Mouse (Mus musculus) forebrain, embryonic 12.5 days (tissue): ENCODE data around the gene Tsc2. TPM values are rescaled to one million over a fixed set of nuclear protein-coding genes. Genes with fewer than 3 reads are reported as not detected.

Experiments
- ATAC-seq: fragments of 200-750 bp; cut with Nextera tagmentation; 2 replicates; pipeline ENCODE4 v1.8.0; 2017; ENCODE audit warnings: moderate TSS enrichment; ENCODE audit not compliant: low FRiP score
- H3K27ac ChIP-seq: fragments of 300-500 bp; sonication (generic); 2 replicates; pipeline ENCODE4 v1.5.1; 2016; ENCODE audit warnings: mild to moderate bottlenecking
- H3K27me3 ChIP-seq: fragments of 300-500 bp; sonication (generic); 2 replicates; pipeline ENCODE4 v1.6.1; 2016; ENCODE audit warnings: mild to moderate bottlenecking
- H3K36me3 ChIP-seq: fragments of 300-500 bp; sonication (generic); replicated peaks from 2 replicates; pipeline ENCODE4 v1.6.1; 2016; ENCODE audit warnings: mild to moderate bottlenecking
- H3K4me1 ChIP-seq: fragments of 300-500 bp; sonication (generic); 2 replicates; pipeline ENCODE4 v1.6.1; 2016
- H3K4me2 ChIP-seq: fragments of 300-500 bp; sonication (generic); 2 replicates; pipeline ENCODE4 v1.6.1; 2016; ENCODE audit warnings: mild to moderate bottlenecking, moderate library complexity
- H3K4me3 ChIP-seq: fragments of 300-500 bp; sonication (generic); replicated peaks from 2 replicates; pipeline ENCODE4 v1.5.1; 2016; ENCODE audit warnings: mild to moderate bottlenecking
- H3K9ac ChIP-seq: fragments of 300-500 bp; sonication (generic); 2 replicates; pipeline ENCODE4 v1.6.1; 2016; ENCODE audit warnings: mild to moderate bottlenecking
- H3K9me3 ChIP-seq: fragments of 300-500 bp; sonication (generic); 2 replicates; pipeline ENCODE4 v1.6.1; 2016
- WGBS: fragments of 180-500 bp; shearing (Covaris S2); methylation state at CpG from one replicate; pipeline ENCODE4 v1.1.7; 2016; 5-methylcytosine and 5-hydroxymethylcytosine counted together
- polyA plus RNA-seq: library from polyadenylated mRNA; unstranded; fragments of >200 nt; fragmentation: Nextera tagmentation; extraction: Ambion mirVana; gene quantifications from 2 replicates; pipeline ENCODE4 v1.2.1, GENCODE M21; 2016

Gene Tsc2
- polyA plus RNA-seq, 1 experiment from 2014 or later, result 78.4 TPM

DNA sequence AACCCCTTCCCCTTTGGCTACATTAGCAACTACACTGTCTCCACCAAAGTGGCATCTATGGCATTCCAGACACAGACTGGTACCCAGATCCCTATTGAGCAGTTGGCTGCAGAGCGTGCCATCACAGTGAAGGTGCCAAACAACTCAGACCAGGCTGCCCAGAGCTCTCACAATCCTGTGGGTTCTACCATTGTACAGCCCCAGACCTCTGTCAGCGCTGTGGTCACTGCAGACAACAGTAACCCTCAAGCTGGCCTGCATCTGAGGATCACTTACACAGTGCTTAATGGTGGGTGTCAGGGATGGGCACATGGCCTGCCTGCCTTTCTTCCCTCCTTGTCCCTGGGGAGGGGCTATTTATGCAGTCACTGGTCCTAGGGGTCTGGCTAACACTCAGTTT, 52.1 kb downstream of the Tsc2 start:
- 95% methylated on average over 2 of the region's 2 CpGs for WGBS
- Histone ChIP-seq H3K4me1 (no peaks in the 10 kb centered on the region), H3K9me3 (no peaks in the 10 kb centered on the region), H3K4me3 (no peak overlapping the region), H3K27me3 (no peaks in the 10 kb centered on the region), H3K36me3 (peaks cover 69% of the 10 kb centered on the region), H3K27ac (no peak overlapping the region), H3K9ac (no peak overlapping the region), H3K4me2 (no peak overlapping the region)
- ATAC-seq, result no peak

DNA sequence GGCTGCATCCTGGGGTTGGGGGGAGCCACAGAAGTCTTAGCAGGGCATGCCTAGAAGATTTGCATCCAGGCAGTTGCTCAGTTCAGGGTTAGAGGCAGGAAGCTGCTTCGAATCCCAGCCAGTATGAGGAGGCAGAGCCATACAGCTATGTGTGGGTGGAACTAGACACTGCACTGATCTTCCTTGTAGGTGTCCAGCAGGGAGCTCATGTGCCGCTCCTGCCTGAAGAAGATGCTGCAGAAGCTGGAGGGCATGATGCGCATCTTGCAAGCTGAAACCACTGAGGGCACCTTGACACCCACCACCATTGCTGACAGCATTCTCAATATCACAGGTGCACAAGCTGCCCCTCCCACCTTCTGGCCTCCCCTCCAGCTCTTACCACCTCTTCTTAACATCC, 52.9 kb downstream of the Tsc2 start:
- H3K9ac ChIP-seq, result no peak overlapping the region
- H3K4me3 ChIP-seq, result no peak overlapping the region
- H3K4me1 ChIP-seq, result no peaks in the 10 kb centered on the region
- H3K4me2 ChIP-seq, result no peak overlapping the region
- no peaks in the 10 kb centered on the region for H3K27me3 ChIP-seq
- no peaks in the 10 kb centered on the region for H3K9me3 ChIP-seq
- WGBS, result 96% methylated on average over 3 of the region's 3 CpGs
- peaks cover 72% of the 10 kb centered on the region for H3K36me3 ChIP-seq
- no peak for ATAC-seq
- no peak overlapping the region for H3K27ac ChIP-seq

DNA sequence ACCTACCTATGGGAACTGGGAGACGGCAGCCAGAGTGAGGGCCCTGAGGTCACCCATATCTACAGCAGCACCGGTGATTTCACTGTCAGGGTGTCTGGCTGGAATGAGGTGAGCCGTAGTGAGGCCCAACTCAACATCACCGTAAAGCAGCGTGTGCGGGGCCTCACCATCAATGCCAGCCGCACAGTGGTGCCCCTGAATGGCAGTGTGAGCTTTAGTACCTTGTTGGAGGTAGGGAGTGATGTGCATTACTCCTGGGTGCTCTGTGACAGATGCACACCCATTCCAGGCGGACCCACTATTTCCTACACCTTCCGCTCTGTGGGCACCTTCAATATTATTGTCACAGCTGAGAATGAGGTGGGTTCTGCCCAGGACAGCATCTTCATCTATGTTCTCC, 58.6 kb downstream of the Tsc2 start:
- no peak for ATAC-seq
- H3K9me3 ChIP-seq, result no peaks in the 10 kb centered on the region
- 93% methylated on average over 9 of the region's 9 CpGs for WGBS
- H3K27ac ChIP-seq, result no peak overlapping the region
- H3K36me3 ChIP-seq, result peaks cover 84% of the 10 kb centered on the region
- no peak overlapping the region for H3K4me3 ChIP-seq
- no peak overlapping the region for H3K9ac ChIP-seq
- H3K27me3 ChIP-seq, result no peaks in the 10 kb centered on the region
- H3K4me1 ChIP-seq, result no peaks in the 10 kb centered on the region
- no peak overlapping the region for H3K4me2 ChIP-seq

GRCm38 (mm10) chr17:24572651-24573245, 59.7 kb downstream of the Tsc2 start:
- H3K9ac ChIP-seq, result no peak overlapping the region
- H3K4me1 ChIP-seq, result no peaks in the 10 kb centered on the region
- H3K27me3 ChIP-seq, result no peaks in the 10 kb centered on the region
- H3K36me3 ChIP-seq, result peaks cover 83% of the 10 kb centered on the region
- H3K4me3 ChIP-seq, result no peak overlapping the region
- ATAC-seq, result no peak
- no peak overlapping the region for H3K4me2 ChIP-seq
- no peak overlapping the region for H3K27ac ChIP-seq
- H3K9me3 ChIP-seq, result no peaks in the 10 kb centered on the region
- 95% methylated on average over 12 of the region's 12 CpGs for WGBS

GRCm38 (mm10) chr17:24569837-24570236, 62.6 kb downstream of the Tsc2 start:
- Histone ChIP-seq H3K27ac (no peak overlapping the region), H3K4me2 (no peak overlapping the region), H3K9me3 (no peaks in the 10 kb centered on the region), H3K9ac (no peak overlapping the region), H3K36me3 (peaks cover 81% of the 10 kb centered on the region), H3K4me1 (no peaks in the 10 kb centered on the region), H3K27me3 (no peaks in the 10 kb centered on the region), H3K4me3 (no peak overlapping the region)
- no peak for ATAC-seq
- WGBS, result 90% methylated on average over 4 of the region's 4 CpGs

GRCm38 (mm10) chr17:24567034-24567779, 65.2 kb downstream of the Tsc2 start:
- no peaks in the 10 kb centered on the region for H3K9me3 ChIP-seq
- H3K36me3 ChIP-seq, result peaks cover 58% of the 10 kb centered on the region
- no peaks in the 10 kb centered on the region for H3K4me1 ChIP-seq
- ATAC-seq, result no peak
- H3K4me3 ChIP-seq, result no peak overlapping the region
- no peak overlapping the region for H3K27ac ChIP-seq
- H3K9ac ChIP-seq, result no peak overlapping the region
- no peaks in the 10 kb centered on the region for H3K27me3 ChIP-seq
- WGBS, result 86% methylated on average over 8 of the region's 8 CpGs
- H3K4me2 ChIP-seq, result no peak overlapping the region

DNA sequence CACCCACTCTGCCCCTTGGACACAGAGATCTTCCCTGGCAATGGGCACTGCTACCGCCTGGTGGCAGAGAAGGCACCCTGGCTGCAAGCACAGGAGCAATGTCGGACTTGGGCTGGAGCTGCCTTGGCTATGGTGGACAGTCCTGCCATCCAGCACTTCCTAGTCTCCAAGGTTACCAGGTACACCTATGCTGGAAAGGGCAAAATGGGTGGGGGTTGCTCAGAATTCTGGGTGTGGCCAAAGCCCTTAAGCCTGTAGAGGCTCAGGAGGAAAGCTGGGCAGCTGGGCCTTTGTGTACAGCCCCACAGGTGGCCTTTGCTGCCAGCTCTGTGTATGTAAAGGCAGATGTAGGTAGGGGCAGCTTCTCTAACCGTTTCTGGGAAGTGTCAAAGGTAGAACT, 66.6 kb downstream of the Tsc2 start:
- WGBS, result 64% methylated on average over 3 of the region's 3 CpGs
- H3K9me3 ChIP-seq, result no peaks in the 10 kb centered on the region
- ATAC-seq, result no peak

DNA sequence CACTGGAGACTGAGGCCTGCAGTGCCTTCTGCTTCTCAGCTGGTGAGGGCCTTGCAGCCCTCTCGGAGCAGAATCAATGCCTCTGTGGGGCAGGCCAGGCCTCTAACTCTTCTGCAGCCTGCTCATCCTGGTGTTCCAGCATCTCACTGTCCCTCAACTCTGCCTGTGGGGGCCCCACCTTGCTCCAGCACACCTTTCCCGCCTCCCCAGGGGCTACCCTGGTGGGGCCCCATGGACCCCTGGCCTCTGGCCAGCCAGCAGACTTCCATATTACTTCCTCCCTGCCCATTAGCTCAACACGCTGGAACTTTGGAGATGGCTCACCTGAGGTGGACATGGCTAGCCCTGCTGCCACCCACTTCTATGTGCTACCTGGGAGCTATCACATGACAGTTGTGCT, 67.3 kb downstream of the Tsc2 start:
- no peaks in the 10 kb centered on the region for H3K9me3 ChIP-seq
- H3K36me3 ChIP-seq, result peaks cover 37% of the 10 kb centered on the region
- H3K4me1 ChIP-seq, result no peaks in the 10 kb centered on the region
- 85% methylated on average over 3 of the region's 3 CpGs for WGBS
- no peaks in the 10 kb centered on the region for H3K27me3 ChIP-seq
- no peak overlapping the region for H3K27ac ChIP-seq
- H3K4me2 ChIP-seq, result no peak overlapping the region
- no peak for ATAC-seq
- H3K9ac ChIP-seq, result no peak overlapping the region
- no peak overlapping the region for H3K4me3 ChIP-seq

More for the DNA sequence above, 66.6 kb downstream of the Tsc2 start:
- Histone ChIP-seq H3K27me3 (no peaks in the 10 kb centered on the region), H3K9ac (no peak overlapping the region), H3K4me2 (no peak overlapping the region), H3K4me1 (no peaks in the 10 kb centered on the region), H3K36me3 (peaks cover 44% of the 10 kb centered on the region), H3K4me3 (no peak overlapping the region), H3K27ac (no peak overlapping the region)

- Histone ChIP-seq H3K4me1 (peaks cover 2% of the 10 kb centered on the region), H3K27ac (no peak overlapping the region), H3K27me3 (no peaks in the 10 kb centered on the region), H3K9me3 (no peaks in the 10 kb centered on the region), H3K9ac (no peak overlapping the region), H3K4me3 (no peak overlapping the region), H3K36me3 (peaks cover 30% of the 10 kb centered on the region), H3K4me2 (no peak overlapping the region)
- no peak for ATAC-seq
- WGBS, result 94% methylated on average over 4 of the region's 4 CpGs
Observed at GRCm38 (mm10) chr17:24564422-24564821, 68.0 kb downstream of the Tsc2 start.

- no peak overlapping the region for H3K4me3 ChIP-seq
- 92% methylated on average over 5 of the region's 5 CpGs for WGBS
- no peaks in the 10 kb centered on the region for H3K27me3 ChIP-seq
- no peaks in the 10 kb centered on the region for H3K9me3 ChIP-seq
- H3K27ac ChIP-seq, result no peak overlapping the region
- no peak overlapping the region for H3K9ac ChIP-seq
- no peak overlapping the region for H3K4me2 ChIP-seq
- H3K4me1 ChIP-seq, result peaks cover 10% of the 10 kb centered on the region
- ATAC-seq, result no peak
- peaks cover 22% of the 10 kb centered on the region; the same call in 1 of the 2 replicates for H3K36me3 ChIP-seq
Observed at GRCm38 (mm10) chr17:24563638-24564037, 68.8 kb downstream of the Tsc2 start.

DNA sequence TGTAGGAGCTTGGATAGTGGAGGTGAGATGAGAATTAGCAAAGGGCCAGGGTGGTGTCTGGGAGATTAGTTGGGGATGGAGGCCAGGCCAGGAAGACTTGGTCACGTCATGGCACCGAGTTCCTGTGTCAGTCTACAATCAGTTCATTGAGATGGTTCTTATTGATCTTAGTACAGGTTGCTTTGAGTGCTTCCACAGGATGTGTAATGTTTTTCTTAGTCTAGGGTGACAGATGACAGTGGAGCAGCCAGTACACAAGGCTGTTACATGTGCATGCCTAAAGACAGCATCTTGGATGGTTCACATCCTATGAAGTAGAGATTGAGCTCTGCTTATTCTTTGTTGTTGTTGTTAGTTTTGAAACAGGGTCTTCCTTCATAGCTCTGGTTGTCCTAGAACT, 70.8 kb downstream of the Tsc2 start:
- H3K4me3 ChIP-seq, result no peak overlapping the region
- WGBS, result 90% methylated on average over 2 of the region's 2 CpGs
- H3K9ac ChIP-seq, result no peak overlapping the region
- H3K27ac ChIP-seq, result no peak overlapping the region
- no peak for ATAC-seq
- no peak overlapping the region for H3K4me2 ChIP-seq
- H3K4me1 ChIP-seq, result peaks cover 27% of the 10 kb centered on the region
- peaks cover 13% of the 10 kb centered on the region; the same call in 1 of the 2 replicates for H3K36me3 ChIP-seq
- H3K27me3 ChIP-seq, result 0 out of 2 replicates have a peak, but pooled peaks cover 3% of the 10 kb centered on the region
- no peaks in the 10 kb centered on the region for H3K9me3 ChIP-seq

- Histone ChIP-seq H3K4me3 (no peak overlapping the region), H3K4me2 (no peak overlapping the region), H3K9me3 (no peaks in the 10 kb centered on the region), H3K27me3 (0 out of 2 replicates have a peak, but pooled peaks cover 3% of the 10 kb centered on the region), H3K27ac (no peak overlapping the region), H3K4me1 (peaks cover 27% of the 10 kb centered on the region), H3K36me3 (peaks cover 8% of the 10 kb centered on the region; the same call in 1 of the 2 replicates), H3K9ac (no peak overlapping the region)
- WGBS, result 88% methylated on average over 5 of the region's 5 CpGs
- ATAC-seq, result no peak
Observed at GRCm38 (mm10) chr17:24560301-24561028, 72.0 kb downstream of the Tsc2 start.
